Mouse (Mus musculus) small intestine, adult 2 months (tissue): Measurements from ENCODE around the gene Ttpal.

Experiments used
- CTCF ChIP-seq: fragments of 200-500 bp; IDR thresholded peaks from 2 replicates; pipeline ENCODE4 v1.5.1; 2012; ENCODE audit warnings: low read depth, mild to moderate bottlenecking, control low read depth, inconsistent platforms, low read length, moderate library complexity, mixed read lengths; ENCODE audit not compliant: insufficient replicate concordance, insufficient read length; ENCODE audit errors: extremely low read depth
- POLR2A ChIP-seq: fragments of 200-500 bp; IDR thresholded peaks from 2 replicates; pipeline ENCODE4 v1.6.1; 2012; ENCODE audit warnings: low read depth, mild to moderate bottlenecking, control low read depth, inconsistent platforms, low read length, moderate library complexity

GRCm38 (mm10) chr2:163602101-163602971, at the start of gene Ttpal:
- TF ChIP-seq POLR2A (peak; percentile 71), CTCF (peak; percentile 78)
